Mouse (Mus musculus): ENCODE measurements at regions not wholly inside any gene's neighbourhood (a gene's known extent, or its start where the extent isn't known, plus 50 kb on each side); places are given as distances from the start of the nearest gene placed in this dataset.
"Not testable (repeated sequence)": the region's sequence is repeated elsewhere in the genome, so short reads cannot be mapped to it uniquely, and the experiment has no call there.

DNA sequence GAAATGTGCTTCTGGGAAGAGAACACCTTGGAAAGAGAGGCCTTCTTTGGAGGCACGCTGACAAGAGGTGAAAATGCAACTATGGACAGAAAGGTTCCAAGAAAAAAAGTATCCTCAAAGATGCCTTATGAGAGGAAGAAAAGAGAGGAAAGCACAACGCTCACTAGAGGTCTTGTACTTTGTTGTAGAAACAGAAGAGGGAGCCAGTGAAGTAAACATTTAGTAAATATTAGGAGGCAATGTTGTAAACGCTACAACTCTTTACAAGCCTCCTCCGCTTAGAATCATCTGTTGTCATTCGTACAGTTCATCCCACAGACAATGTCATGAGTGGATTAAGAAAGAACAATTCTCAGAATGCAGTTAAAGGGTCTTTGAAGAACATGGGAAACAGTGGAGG lies 77.4 kb downstream of the Tfpi2 start:
- no peak for DNase-seq (ENCODE audit: low spot score in 2 of 2)

DNA sequence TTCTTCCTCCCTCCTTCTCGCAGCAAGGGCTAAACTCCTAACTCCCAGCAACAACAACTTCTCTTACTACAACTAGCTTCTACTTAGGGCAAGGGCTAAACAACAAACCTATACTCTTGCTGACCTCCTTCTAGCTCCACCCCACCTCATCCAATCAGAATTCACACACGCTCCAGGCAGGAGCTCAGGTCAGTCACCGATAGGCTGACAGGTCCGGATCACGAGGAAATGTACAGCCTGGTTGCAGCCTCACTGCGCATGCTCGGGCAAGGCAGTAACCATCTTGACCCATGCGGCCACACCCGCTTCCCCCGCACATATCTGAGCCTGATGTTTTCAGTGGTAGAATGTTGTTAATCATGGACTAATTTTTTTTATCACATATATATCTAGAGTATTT lies 84.0 kb downstream of the Tfpi2 start:
- no peak for DNase-seq (ENCODE audit: low spot score in 2 of 2)

DNA sequence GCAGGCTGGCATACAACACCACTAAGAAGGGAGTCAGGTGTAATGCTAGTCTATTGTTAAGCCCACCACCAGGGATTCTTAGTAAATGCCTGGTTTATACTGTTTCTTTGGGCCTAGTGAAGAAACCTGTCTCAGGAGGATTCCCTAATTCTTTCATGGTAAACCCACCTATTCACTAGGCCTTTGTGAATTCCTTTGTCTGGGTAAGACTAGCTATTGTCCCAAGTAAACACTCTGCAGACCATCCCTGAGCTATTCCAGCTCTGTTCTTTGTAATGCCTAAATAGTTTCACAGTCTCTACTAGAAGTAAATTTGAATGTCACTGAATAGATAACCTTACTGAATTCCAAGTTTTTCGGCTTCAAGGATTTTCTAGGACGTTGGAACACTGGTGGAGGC lies 111.3 kb upstream of the Calcr start:
- not testable (repeated sequence) for DNase-seq (ENCODE audit: low spot score in 2 of 2)

DNA sequence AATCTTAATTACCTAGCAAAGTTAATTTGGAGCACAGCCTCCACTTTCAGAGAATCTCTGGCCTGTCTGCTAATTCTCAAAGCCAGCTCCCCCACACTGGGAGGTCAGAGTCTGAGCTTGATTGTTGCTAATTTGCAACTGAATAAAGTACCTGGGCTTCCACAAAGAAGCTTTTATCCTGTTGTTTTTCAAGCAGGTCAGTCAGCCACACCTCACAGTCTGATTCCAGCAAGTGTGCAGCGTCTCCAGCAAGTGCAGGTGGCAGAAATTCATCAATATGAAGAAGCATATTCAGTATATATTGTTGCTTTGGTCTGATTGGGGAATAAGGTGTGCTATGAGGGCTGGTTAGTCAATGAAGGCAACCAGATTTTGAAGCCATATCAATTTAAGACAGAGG lies 110.3 kb upstream of the Calcr start:
- not testable (repeated sequence) for DNase-seq (ENCODE audit: low spot score in 2 of 2)

DNA sequence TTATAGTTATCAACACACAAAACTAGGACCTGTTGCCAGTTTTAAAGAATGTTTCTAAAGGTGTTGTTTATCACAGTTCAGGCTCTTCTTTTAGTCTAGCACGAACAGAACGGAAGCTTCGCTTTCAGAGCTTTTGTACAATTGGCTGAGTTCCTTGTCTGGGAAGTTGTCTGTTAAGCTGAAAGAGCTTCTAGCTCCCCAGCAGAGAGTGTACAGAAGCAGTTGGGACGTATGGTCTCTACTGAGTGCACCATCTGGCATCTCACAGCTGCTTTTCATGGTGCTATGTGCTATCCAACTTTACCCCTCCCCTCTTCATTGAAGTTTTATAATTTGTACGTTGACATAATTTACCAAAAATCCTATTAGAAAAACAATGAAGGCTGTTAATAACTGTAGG lies 96.5 kb upstream of the Calcr start:
- peak; percentile 6 to 55 for DNase-seq (ENCODE audit: low spot score in 2 of 2)

DNA sequence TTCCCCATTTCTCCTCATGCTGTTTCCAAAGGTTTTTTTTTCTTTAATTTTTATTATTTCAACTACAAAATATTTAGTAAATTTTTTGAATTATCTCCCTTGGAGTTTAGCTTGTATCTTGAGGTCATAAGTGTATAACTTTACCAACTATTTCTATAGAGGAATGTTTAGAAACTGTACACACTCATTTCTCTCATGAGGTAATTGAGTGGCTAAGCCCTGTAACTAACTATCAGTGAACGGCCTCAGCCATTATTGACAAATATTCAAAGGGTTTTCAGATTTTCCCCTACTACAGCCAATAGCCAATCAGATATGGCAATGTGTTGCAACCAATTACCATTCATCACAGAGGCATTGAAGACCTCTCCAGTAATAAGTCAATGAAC lies 96.1 kb upstream of the Calcr start:
- DNase-seq (ENCODE audit: low spot score in 2 of 2) = no peak

DNA sequence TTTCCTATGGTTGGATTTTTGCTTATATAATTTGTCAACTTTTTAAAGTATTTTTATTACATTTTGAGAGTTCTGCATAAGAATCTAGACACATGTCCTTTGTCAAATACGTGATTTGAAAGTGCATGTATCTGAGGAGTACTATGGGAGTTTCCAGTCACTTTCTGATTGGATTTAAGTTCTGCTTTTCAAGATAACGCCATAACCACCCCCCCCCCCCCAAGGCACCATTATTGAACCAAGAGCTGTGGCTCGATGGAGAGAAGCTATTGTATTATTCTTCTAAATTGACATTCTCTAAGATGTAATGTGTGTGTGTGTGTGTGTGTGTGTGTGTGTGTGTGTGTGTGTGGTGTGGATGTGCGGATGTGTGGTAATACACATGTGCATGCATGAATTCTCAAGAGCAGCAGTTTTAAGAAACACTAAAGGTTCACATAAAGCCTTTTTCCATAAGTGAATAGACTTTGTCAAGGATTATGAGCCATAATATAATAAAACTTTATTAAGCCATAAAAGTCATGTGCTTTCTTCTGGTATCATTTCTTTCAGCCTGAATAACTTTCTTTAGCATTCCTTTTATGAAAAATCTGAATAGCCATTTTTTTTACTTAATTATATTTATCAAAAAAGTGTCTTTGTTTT lies 95.5 kb upstream of the Calcr start:
- no peak for DNase-seq (ENCODE audit: low spot score in 2 of 2)

DNA sequence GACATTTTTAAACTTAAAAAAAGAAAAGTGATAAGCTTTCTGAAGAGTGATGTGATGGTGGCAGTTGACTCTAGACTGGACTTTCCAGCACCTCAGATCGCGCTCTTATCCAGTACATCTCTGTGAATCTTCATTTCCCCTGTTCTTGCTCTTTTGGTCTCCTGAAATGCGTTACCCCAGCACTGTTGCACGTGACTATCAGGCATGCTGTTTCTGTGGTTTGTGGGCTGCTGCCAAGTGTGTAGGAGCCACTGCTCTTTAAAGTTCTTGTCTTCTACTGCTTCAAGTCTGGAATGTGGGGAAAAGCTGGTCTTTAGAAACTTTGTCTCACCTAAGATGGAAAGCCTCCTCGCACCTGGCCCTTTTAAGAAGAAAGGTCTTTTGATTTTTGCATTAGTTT lies 85.6 kb upstream of the Calcr start:
- no peak for DNase-seq (ENCODE audit: low spot score in 2 of 2)
